Mouse (Mus musculus): ENCODE results near the gene Sebox.
A peak's percentile ranks its signal among the peaks of the same experiment; 100 is the strongest.
"Not testable (repeated sequence)": the region's sequence is repeated elsewhere in the genome, so short reads cannot be mapped to it uniquely, and the experiment has no call there.

Sebox gene

DNA sequence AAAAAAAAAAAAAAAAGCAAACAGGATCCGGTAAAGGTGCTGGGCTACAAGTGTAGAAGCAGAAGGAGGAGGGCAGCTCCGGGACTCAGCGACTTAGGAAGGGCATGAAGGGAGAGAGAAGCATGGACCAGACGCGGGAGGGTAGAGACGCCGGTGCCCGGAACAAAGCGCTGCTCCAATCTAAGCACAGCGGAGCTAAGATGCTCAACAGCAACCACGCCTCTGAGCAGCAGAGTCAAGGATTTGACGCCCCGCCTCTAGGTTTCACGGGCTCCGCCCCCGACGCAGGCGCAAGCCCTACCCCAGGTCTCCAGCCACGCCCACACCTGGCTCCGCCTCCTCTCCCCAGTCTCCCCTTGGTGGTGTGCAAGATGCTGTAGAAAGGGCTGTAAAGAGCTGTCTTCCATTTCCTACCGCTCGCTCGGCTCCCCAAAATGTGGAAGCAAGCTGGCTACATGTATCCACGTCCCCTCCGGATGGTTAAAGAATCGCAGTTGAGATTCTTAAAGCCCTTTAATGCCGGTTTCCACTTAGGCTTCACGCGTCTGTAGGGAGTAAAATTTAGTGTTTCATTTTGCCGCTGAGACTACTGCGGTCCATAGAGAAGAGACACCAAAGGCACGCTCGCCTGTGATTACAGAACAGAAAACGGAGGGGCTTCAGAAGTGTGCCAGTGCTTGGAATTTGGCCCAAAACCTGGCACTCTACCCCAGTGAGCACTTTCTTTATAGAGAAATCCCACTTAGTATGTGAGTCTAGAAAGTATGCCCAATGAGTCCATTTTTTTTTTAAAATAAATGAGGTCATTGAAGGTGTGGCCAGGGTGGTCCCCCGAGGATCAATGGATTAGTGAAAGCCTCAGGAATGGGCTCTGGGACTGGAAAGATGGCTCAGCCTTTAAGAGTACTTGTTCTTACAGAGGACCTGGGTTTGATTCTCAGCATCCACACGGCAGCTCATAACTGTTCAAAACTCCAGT lies 5.4 kb upstream of the Sebox start, which contains the start of gene Sarm1:
TSS of gene Sarm1 (minus strand) at position 211 of the 979 bp plus-strand sequence.
- DNase-seq (ENCODE audit: low read depth, low spot score), result peak; percentile 96

DNA sequence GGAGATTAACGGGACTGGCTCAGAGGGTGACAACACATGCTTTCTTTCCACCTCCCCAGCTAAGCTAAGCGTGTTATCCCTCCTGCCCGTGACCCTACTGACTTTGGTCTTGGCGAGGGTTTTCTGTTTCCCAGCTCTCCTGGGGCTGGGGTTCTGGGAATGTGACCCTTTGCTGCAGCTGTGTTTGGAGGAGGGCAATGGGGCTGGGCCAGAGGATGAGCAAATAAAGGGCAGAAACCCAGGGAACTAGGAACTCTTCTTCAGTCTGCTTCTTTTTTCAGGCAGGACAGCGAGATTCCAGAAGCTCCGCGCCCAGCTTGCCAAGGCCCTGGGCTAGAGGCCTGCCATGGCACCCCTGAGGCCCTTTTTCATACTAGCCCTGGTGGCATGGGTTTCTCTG lies 4.2 kb upstream of the Sebox start, which contains the start of gene Vtn:
TSS of gene Vtn (plus strand) at position 88 of the 400 bp plus-strand sequence.
- DNase-seq (ENCODE audit: low read depth, low spot score), result no peak

DNA sequence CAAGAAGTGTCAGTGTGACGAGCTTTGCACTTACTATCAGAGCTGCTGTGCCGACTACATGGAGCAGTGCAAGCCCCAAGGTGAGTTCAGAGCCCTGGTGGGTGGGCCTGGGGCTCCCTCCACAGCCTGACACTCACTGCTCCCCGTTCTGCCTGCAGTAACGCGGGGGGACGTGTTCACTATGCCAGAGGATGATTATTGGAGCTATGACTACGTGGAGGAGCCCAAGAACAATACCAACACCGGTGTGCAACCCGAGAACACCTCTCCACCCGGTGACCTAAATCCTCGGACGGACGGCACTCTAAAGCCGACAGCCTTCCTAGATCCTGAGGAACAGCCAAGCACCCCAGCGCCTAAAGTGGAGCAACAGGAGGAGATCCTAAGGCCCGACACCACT lies 3.7 kb upstream of the Sebox start:
- no peak for DNase-seq (ENCODE audit: low read depth, low spot score)

GRCm38 (mm10) chr11:78500623-78501202 lies 2.5 kb upstream of the Sebox start:
- DNase-seq (ENCODE audit: low read depth, low spot score), result no peak

GRCm38 (mm10) chr11:78501529-78501928 lies 1.7 kb upstream of the Sebox start:
- no peak for DNase-seq (ENCODE audit: low read depth, low spot score)

- DNase-seq (ENCODE audit: low read depth, low spot score), result no peak
Measured at GRCm38 (mm10) chr11:78505430-78505829, 2.2 kb downstream of the Sebox start.

DNA sequence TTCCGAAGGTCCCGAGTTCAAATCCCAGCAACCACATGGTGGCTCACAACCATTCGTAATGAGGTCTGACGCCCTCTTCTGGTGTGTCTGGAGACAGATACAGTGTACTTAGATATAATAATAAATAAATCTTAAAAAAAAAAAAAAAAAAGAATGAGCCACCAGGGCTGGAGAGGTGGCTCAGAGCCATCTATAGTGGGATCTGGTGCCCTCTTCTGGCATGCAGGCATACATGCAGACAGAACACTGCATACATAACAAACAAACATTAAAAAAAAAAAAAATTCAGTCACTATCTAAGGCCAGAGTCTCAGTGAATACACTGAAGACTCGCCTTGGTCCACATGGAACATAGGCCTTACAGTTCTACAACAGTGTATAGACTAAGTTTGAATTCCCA lies 5.9 kb downstream of the Sebox start:
- peak; percentile 64 for DNase-seq (ENCODE audit: low read depth, low spot score)

DNA sequence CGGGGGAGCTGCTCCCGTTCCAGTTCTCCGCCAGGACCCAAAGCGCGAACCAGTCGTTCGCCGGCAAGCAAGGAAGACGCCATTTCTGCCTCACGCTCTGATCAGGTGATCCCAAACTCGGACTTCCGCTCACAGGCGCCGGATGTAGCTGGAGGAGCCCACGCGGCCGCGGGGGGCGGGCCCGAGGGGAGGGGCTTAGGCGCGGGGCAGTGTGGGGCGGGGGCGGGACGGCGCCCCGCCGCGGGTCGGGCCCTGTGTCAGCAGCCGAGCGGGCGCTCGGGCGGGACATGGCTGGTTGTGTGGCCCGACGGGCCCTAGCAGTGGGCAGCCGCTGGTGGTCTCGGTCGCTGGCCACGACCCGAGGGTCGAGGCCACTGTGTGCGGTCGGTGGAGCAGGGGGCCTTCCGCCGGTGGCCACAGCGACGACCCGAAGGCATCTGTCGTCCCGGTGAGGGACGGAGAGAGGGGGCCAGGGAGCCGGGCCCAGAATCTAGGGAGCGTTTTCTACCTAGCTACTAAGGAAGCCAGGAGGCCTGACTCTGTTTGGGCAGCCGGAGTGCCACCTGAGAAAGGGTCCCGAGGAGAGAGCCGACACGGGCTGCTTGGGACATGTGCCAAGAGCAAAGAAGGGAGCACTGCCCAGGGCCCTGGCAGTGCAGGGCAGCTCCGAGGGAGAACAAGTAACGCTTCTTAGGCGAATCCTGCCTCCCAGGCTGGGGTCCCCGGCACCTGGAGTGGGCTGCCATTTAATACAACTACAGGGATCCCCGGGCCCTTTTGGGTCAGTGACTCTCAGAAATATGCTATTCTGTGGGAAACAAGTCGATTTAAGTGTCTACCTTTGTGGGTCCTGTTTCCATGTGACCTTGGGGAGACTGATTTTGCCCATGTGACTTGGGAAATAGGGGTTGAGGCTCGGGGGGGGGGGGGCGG lies 9.0 kb downstream of the Sebox start, which contains the start of the genes Tmem199 and Poldip2:
TSS of gene Tmem199 (minus strand) at position 148 of the 933 bp plus-strand sequence.
TSS of gene Poldip2 (plus strand) at position 169 of the 933 bp plus-strand sequence.
- peak; percentile 91 for DNase-seq (ENCODE audit: low read depth, low spot score)

DNA sequence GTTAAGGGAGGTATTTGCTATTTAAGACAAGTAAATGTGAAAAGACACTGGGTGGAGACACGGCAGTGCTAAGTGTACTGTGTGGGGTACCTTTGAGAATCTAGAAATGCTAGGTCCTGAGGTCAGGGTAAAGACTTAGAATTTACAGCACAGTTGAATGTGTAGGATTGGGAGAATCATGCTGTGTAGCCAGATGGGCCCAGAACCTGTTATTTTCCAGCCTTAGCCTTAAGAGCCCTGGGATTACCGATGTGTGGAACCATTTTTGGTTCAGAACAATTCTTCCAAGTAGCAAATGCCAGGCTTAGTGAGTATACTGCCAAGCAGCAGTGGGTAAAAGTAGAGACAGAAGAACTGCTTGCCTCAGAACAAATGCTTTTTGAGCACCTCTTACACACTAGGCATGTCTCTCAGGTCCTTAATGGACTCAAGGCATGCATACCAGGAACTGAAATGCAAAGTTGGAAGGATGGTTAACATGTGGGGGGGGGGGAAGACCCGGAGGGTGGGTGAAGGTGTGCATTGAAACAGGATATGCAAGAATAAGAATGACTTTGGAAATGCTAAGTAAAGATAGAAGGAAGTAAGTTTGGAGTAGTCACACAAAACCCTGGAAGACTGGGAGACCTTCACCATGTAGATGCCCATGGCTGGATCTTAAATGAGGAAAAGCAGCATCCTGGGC lies 10.0 kb downstream of the Sebox start:
- DNase-seq (ENCODE audit: low read depth, low spot score), result no peak

DNA sequence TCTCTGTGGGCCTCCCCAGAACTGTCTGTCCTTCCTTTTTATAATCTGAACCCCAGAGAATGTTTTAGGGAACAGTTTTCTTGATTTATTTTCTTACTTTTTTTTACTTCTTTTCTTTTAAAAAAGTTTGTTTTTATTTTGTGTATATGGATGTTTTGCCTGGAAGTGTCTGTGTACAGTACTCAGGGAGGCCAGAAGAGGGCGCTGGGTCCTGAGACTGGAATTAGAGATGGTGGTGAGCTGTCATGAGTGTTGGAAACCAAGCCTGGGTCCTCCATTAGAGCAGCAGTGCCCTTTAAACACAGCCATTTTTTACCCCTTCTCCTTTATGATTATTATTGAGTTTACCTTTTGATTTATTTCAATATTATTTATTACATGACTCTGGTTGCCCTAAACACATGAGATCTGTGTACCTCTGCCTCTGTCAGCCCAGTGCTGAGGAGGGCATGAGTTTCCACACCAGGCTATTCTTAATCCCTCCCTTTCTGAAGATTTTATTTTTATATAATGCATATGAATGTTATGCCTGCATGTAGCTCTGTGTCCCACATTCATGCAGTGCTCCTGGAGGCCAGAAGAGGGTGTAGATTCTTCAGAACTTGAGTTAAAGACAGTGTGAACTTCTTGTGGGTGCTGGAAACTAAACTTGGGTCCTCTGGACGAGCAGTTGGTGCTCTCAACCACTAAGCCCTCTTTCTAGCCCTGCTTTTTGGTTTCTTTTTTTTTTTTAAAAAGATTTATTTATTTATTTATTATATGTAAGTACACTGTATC lies 12.5 kb downstream of the Sebox start:
- peak; percentile 57 for DNase-seq (ENCODE audit: low read depth, low spot score)

DNA sequence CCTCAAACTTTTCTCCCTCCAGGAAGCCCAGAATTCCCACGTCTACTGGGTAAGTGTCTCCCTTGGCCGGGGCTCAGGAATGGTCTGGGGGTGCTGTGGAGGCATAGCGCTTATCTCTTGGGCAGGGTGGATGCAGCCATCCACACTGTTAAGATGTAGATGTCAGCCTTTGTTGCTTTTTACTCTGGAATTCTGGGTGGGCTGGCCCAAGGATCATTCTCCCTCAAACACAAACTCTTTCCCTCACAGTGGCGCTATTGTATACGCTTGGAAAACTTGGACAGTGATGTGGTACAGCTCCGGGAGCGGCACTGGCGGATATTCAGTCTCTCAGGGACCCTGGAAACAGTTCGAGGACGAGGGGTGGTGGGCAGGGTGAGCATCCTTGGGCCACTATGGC lies 15.7 kb downstream of the Sebox start:
- DNase-seq (ENCODE audit: low read depth, low spot score), result no peak

GRCm38 (mm10) chr11:78521880-78522279 lies 18.6 kb downstream of the Sebox start:
- DNase-seq (ENCODE audit: low read depth, low spot score), result no peak

DNA sequence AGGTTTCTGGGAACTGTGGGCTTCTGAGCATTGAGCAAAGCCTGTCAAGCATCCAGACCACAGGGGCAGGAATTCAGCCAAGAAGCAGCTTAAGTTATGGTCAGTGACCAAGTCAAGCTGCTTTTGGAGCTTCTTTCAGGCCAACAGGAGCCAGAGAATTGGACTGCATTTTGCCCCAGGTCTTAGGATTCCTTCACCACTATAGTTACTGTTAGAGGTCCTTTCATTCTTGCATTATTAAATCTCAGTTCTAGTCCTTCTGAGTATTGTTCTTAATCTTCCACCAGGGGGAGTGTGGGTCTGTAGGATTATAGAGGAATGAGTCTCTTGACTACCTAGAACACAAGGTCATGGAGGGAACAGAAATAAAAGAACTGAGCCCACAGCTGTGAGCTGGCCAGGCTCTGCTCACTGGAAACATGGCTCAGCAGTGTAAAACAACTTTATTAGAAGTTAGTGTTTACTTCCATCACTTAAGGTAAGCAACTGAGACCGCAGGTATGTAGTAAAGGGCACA lies 19.3 kb downstream of the Sebox start:
- peak; percentile 85 for DNase-seq (ENCODE audit: low read depth, low spot score)

- DNase-seq (ENCODE audit: low read depth, low spot score), result no peak
Measured at GRCm38 (mm10) chr11:78523241-78523955, 20.2 kb downstream of the Sebox start.

DNA sequence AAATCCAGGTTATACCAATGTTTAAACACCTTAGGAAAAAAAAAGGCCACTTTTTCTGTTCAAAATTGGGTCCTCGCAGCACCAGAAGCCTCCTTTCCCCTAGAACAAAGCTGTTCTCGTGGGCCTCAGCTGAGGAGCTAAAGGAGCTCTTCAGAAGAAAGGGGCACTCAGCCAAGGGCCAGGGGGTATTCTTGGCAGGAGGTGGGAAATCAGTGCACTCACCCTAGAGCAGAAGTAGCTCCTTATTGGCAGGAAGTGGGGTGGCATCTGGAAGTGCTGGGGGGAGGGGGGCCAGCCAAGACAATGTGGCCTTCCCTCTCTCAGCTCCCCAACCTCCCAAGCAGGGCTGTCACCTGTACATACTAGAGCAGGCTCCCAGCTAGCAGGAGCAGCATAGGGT lies 21.6 kb downstream of the Sebox start:
- DNase-seq (ENCODE audit: low read depth, low spot score), result no peak

DNA sequence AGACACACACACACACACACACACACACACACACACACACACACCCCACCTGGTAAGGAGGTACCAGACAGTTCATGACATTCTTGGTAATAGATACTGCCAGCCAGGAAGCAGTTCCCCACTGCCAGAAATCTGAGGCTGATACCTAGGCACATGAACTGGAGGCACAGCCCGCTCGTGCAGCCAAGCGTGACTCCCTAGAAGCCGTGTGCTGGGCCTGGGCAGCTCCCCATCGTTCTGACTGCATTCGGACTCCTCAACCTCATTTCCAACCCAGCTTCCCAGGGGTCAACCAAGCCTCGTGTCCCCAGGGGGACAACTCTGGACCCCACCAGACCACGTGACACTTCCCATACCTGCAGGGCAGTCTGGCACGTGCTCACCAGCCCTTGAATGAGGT lies 25.5 kb downstream of the Sebox start:
- DNase-seq (ENCODE audit: low read depth, low spot score), result no peak

DNA sequence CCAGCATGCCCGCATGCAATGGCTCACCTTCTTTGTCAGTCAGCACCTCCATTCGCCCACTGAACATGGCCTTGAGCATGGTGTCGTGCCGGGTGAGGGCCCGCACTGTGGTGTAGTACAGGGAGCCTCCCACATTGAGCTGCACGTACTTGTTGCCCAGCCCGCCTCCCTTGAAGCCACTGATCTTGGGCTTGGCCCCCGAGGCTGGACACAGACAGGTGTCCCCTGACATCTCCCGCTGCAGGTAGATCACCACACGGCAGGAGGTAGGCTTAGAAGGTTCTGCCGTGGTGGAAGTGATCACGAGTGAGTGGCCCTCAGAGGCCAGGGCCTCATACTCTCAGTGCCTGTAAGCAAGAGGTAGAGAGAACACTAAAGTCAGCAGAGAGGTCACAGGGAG lies 26.8 kb downstream of the Sebox start:
- no peak for DNase-seq (ENCODE audit: low read depth, low spot score)

DNA sequence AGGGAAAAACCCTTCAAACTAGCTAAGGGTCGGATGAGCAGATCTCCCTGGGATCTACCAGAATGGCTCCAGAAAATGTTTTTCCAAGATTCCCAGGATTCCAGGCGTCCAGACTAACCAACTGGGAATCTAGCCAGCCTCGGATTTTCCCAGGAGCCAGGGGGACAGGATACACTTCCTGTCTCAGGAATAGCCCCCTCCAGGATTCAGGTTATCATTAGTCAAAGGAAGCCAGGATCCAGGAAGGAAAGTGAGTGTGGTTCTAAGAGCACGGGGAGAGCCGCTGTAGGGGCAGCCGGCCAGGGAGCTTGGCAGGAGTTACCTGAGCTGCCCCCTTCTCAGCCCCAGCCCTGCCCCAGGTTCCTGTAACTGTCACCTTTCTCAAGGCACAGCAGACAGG lies 27.8 kb downstream of the Sebox start:
- DNase-seq (ENCODE audit: low read depth, low spot score), result no peak

DNA sequence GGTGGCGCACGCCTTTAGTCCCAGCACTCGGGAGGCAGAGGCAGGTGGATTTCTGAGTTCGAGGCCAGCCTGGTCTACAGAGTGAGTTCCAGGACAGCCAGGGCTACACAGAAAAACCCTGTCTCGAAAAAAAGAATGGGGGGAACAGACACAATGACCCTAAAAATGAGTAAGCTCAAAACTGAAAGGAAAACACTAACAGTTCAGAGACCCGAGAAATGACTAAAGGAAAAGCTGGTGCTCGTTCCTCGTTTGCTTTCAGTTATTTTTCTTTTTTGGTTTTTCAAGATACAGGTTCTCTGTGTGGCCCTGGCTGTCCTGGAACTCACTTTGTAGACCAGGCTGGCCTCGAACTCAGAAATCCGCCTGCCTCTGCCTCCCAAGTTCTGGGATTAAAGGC lies 28.3 kb downstream of the Sebox start:
- DNase-seq (ENCODE audit: low read depth, low spot score), result not testable (repeated sequence)
